Comparison of ENCODE assay signal across 20 mouse cellular contexts in the genomic region with DNA sequence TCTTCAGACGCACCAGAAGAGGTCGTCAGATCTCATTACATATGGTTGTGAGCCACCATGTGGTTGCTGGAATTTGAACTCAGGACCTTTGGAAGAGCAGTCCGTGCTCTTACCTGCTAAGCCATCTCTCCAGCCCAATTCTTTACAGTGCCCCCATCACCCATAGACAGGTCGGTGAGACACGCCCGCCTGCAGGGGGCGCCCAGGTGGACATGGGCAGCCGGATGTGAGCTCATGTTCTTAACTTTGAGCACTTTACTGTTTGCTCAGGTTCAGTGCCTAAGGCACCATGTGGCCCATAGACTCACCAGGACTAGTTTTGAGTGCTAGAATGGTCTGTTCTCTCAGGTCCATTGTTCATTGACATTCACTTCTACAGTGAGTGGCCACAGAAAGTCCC. TPM values are rescaled to one million over a fixed set of nuclear protein-coding genes. Genes with fewer than 3 reads are reported as not detected.
DNase-seq lines count a peak whose midpoint lies in the region; TF ChIP-seq lines count a peak whose summit lies in the region.
"Had no signal": no experiment of that assay in that cellular context is flagged by ENCODE, and none has a peak within 500 bp of the region (broad histone marks: within the 10 kb centered on the region; RNA-seq: fewer than 3 reads in every experiment).

No protein-coding gene starts in this region.

- intact Hi-C loops in left cerebral cortex, adult 2 months (cut with DNase I): no loop called here

- peak; percentile 32 for DNase-seq in 3134 (ENCODE audit: extremely low read depth, insufficient read length, low spot score)
- DNase-seq in 416B (ENCODE audit: low read depth): peak; percentile 39
- DNase-seq in R1 (ENCODE audit: low read depth, low spot score): peak; percentile 58
- DNase-seq in naive thymus-derived CD4-positive, alpha-beta T cell, adult 2 months (ENCODE audit: low read depth): peak; percentile 43
- no peak for DNase-seq in left cerebral cortex, adult 2 months (ENCODE audit: extremely low spot score in 1 of 2, low spot score in 2 of 2)
- DNase-seq in embryo, embryonic 10.5 days (ENCODE audit: low spot score): no peak
- no peak for DNase-seq in kidney, adult 11 months
- no peak for DNase-seq in urinary bladder, adult 2 months (ENCODE audit: low spot score)

- TF ChIP-seq CTCF in left cerebral cortex, adult 2 months (IDR thresholded peaks at IDR 0.05): no peak; the same call in 1 of the 2 replicates

- no peak overlapping the region for H3K4me3 ChIP-seq in left cerebral cortex, adult 2 months
- H3K4me3 ChIP-seq: embryonic facial prominence, embryonic 15.5 days; heart, embryonic 15.5 days; hindbrain, embryonic 10.5 days; kidney, embryonic 15.5 days had no signal

- no peak overlapping the region for H3K27ac ChIP-seq in left cerebral cortex, adult 2 months
- H3K27ac ChIP-seq: embryonic facial prominence, embryonic 15.5 days; heart, embryonic 15.5 days; hindbrain, embryonic 10.5 days; kidney, embryonic 15.5 days had no signal

RNA-seq across cellular contexts. Expression of gene Wap, which starts 2.3 kb away (rescaled TPM):
- total RNA-seq in left cerebral cortex, adult 2 months (2021): not detected
- not detected in 2 replicates for polyA plus RNA-seq in urinary bladder, adult 2 months (2012; rRNA removed)
- total RNA-seq: layer of hippocampus, adult 18-20 months; left cerebral cortex, adult 8-10 months; neutrophil, adult 5-6 weeks had no signal
- polyA plus RNA-seq: cortical plate, adult 2 months; embryonic facial prominence, embryonic 15.5 days; forebrain, embryonic 14.5 days; heart, embryonic 15.5 days; hindbrain, embryonic 10.5 days; intestine, embryonic 14.5 days; kidney, embryonic 15.5 days; limb, embryonic 14.5 days; lung, postnatal 0 days had no signal

RNA-seq across cellular contexts. Expression of gene Tbrg4, which starts 10.3 kb away (rescaled TPM):
- total RNA-seq in left cerebral cortex, adult 2 months (2021): 10 to 100 TPM; 45.9 to 50.8 TPM
- 41.5 and 50.3 TPM in 2 replicates for polyA plus RNA-seq in urinary bladder, adult 2 months (2012; rRNA removed)

RNA-seq across cellular contexts. Expression of gene Ramp3, which starts 22.2 kb away (rescaled TPM):
- total RNA-seq in left cerebral cortex, adult 2 months (2021): 10 to 100 TPM; 13.0 to 13.5 TPM
- 2.3 and 2.5 TPM in 2 replicates for polyA plus RNA-seq in urinary bladder, adult 2 months (2012; rRNA removed)
- total RNA-seq: neutrophil, adult 5-6 weeks had no signal

RNA-seq across cellular contexts. Expression of gene Nacad, which starts 30.3 kb away (rescaled TPM):
- 10 to 100 TPM; 41.4 to 43.8 TPM for total RNA-seq in left cerebral cortex, adult 2 months (2021)
- 19.1 and 24.0 TPM in 2 replicates for polyA plus RNA-seq in urinary bladder, adult 2 months (2012; rRNA removed)

Comparison
In these comparisons a context has a peak if more than half of its experiments do, and no peak if none do; other contexts are left out.
1. DNase-seq: peak in 3134 (single experiment), 416B (single experiment), R1 (single experiment) and naive thymus-derived CD4-positive, alpha-beta T cell, adult 2 months (single experiment); none in left cerebral cortex, adult 2 months (0 of 2), embryo, embryonic 10.5 days (single experiment), kidney, adult 11 months (single experiment) and urinary bladder, adult 2 months (single experiment).